Mouse (Mus musculus) R1 (cell line): Measurements from ENCODE around the gene Hdgfl2.

Experiments used
- DNase-seq: peaks from one replicate; pipeline ENCODE4 v3.0.0-alpha.2; 2018; ENCODE audit warnings: low read depth, low spot score

Hdgfl2 gene

GRCm38 (mm10) chr17:56078880-56079795, at the start of gene Hdgfl2:
Hdgfl2 (plus strand) TSS chr17:56079634.
- DNase-seq: peak; percentile 100

- no peak for DNase-seq
These were observed 49.1 kb upstream of the Hdgfl2 start for GRCm38 (mm10) chr17:56030238-56030870.

- no peak for DNase-seq
These were observed 48.5 kb upstream of the Hdgfl2 start for GRCm38 (mm10) chr17:56030919-56031318.

- no peak for DNase-seq
These were observed 48.0 kb upstream of the Hdgfl2 start for GRCm38 (mm10) chr17:56031431-56031830.

GRCm38 (mm10) chr17:56032127-56032733, 47.2 kb upstream of the Hdgfl2 start:
- DNase-seq: no peak

- no peak for DNase-seq
These were observed 46.6 kb upstream of the Hdgfl2 start for GRCm38 (mm10) chr17:56032831-56033230.

- DNase-seq: no peak
These were observed 45.3 kb upstream of the Hdgfl2 start for GRCm38 (mm10) chr17:56034040-56034725.

GRCm38 (mm10) chr17:56034726-56035100, 44.7 kb upstream of the Hdgfl2 start:
- no peak for DNase-seq

- DNase-seq: no peak
These were observed 44.2 kb upstream of the Hdgfl2 start for GRCm38 (mm10) chr17:56035216-56035615.

GRCm38 (mm10) chr17:56036176-56036900, 43.1 kb upstream of the Hdgfl2 start, which contains the start of gene Sh3gl1:
Sh3gl1 (minus strand) TSS chr17:56036635.
- peak; percentile 97 for DNase-seq

- DNase-seq: no peak
These were observed 42.5 kb upstream of the Hdgfl2 start for GRCm38 (mm10) chr17:56036901-56037287.

GRCm38 (mm10) chr17:56038583-56039261, 40.7 kb upstream of the Hdgfl2 start:
- no peak for DNase-seq

GRCm38 (mm10) chr17:56039345-56039744, 40.1 kb upstream of the Hdgfl2 start:
- DNase-seq: no peak

- peak; percentile 99 for DNase-seq
These were observed 39.2 kb upstream of the Hdgfl2 start, which contains the start of gene Chaf1a for GRCm38 (mm10) chr17:56040030-56040856. Chaf1a (plus strand) TSS chr17:56040439.

GRCm38 (mm10) chr17:56040857-56041163, 38.6 kb upstream of the Hdgfl2 start:
- DNase-seq: no peak

GRCm38 (mm10) chr17:56051369-56051768, 28.1 kb upstream of the Hdgfl2 start:
- DNase-seq: no peak

- DNase-seq: no peak
These were observed 24.5 kb upstream of the Hdgfl2 start for GRCm38 (mm10) chr17:56054938-56055337.

- DNase-seq: no peak
These were observed 23.3 kb upstream of the Hdgfl2 start for GRCm38 (mm10) chr17:56055945-56056678.
